Mouse (Mus musculus): ENCODE measurements around the gene Cacng3.

The Cacng3 gene

DNA sequence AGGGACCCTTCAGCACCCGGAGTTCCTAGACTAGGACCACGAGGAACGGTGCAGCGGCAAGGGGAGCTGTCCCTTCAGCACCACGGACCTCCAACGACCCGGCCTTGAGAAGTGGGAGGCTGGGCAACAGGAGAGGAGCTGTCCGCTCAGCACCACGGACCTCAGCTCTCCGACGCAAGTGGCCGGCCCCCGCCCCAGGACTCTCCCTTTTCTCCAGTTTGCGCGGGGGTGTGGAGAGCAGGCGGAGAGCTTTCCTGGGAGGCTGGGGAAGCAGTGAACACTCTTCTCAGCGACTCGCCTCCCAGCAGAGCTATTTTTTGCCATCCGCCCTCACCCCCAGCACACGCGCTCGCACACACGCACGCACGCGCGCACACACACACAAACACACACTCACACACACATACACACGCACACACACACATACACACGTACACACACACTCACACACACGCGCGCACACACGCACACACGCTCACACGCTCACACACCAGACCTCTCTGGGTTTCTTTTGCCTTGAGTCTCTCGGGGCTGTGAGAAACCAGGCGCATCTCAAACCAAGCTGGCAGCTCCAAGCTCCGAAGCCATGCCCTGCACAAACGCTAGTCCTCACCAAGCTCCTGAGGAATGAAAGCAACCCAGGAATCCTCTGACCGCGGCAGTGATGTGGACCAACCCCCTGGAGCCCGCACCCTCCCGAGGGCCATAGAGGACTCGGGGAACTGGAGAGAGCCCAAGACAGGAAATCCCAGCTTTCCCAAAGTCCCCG, 765 bp downstream of the Cacng3 start:
- TF ChIP-seq GATA4 (IDR thresholded peaks at IDR 0.05; ENCODE audit: insufficient replicate concordance, low read length): no peak; the same call in 1 of the 2 replicates

- TF ChIP-seq GATA4 (IDR thresholded peaks at IDR 0.05; ENCODE audit: insufficient replicate concordance, low read length): no peak
These were observed 2.7 kb downstream of the Cacng3 start for GRCm38 (mm10) chr7:122672981-122673380.

- no peak for TF ChIP-seq GATA4 (IDR thresholded peaks at IDR 0.05; ENCODE audit: insufficient replicate concordance, low read length)
These were observed 4.9 kb downstream of the Cacng3 start for GRCm38 (mm10) chr7:122675207-122675606.

GRCm38 (mm10) chr7:122701751-122702150, 31.5 kb downstream of the Cacng3 start:
- TF ChIP-seq GATA4 (IDR thresholded peaks at IDR 0.05; ENCODE audit: insufficient replicate concordance, low read length): no peak

DNA sequence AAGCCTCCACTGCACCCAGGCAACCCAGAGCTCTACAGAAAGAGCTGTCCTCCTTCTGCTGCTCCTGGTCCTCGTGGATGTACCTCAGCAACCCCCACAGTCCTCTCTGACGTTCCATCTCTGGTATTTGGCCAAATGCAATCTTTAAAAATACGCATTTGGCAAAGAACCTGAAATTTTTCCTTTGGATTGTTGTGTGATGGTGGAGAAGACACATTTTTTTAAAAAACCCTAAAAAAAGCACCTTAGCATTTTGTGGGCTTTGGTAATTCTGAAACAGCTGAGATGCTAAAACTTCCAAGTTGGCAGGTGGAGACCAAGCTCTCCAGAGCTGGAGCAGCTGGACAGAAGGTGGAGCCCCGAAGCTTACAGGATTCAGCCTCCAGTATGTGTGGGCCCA, 32.2 kb downstream of the Cacng3 start:
- no peak for TF ChIP-seq GATA4 (IDR thresholded peaks at IDR 0.05; ENCODE audit: insufficient replicate concordance, low read length)

DNA sequence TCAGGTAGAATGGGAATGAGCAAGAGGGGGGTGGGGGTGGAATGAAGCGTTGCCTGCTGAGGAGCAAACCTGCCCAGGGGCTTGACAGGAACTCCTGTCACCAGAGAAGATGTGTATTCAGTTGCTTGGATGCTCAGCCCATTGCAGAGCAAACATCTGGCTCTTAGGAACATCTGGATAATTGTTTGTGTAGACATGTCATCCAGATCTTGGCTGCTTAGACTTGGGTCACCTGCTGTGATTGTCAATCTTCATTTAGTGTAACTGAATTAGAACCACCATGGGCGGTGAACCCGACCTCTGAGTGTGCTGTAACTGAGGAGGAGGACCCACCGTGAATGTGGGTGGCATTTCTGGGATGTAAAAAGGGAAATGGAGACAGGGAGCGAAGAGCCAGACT, 36.4 kb downstream of the Cacng3 start:
- TF ChIP-seq GATA4 (IDR thresholded peaks at IDR 0.05; ENCODE audit: insufficient replicate concordance, low read length): no peak

DNA sequence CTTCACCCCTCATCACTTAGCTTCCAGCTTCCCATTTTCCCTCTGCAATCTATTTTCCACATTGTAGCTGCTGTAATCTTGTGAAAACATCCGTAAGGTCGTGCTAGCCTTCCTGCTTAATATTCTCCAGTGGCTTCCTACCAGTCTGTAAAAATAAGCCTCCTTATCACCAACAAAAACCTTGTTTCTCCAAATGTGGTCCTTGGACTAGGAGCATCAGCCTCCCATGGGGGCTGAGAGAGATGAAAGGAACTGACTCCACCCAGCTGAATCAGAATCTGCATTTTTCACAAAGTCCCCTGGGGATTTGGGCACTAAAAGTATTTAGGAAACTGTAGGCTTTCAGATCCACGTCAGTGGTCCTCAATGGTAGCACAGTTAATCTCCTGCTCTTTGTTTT, 46.0 kb downstream of the Cacng3 start:
- TF ChIP-seq GATA4 (IDR thresholded peaks at IDR 0.05; ENCODE audit: insufficient replicate concordance, low read length): no peak

DNA sequence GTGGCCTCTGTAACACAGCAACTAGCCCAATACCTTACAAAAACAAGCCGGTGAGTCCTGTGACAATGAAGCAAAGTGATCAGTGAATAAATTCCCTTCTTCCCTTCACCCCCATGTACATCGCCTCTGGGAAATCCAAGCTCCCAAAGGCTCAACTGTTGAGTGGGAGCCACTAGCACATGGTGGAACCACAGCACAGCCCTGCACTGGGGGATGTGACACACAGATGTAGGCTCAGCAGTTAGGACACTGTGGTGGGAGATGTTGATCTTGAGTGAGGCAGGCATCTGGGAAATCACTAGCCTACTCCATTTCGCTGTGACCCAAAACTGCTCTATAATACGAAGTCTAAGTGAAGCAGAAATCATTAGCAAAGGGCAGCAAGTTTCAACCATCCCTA, 48.2 kb downstream of the Cacng3 start:
- TF ChIP-seq GATA4 (IDR thresholded peaks at IDR 0.05; ENCODE audit: insufficient replicate concordance, low read length): no peak

DNA sequence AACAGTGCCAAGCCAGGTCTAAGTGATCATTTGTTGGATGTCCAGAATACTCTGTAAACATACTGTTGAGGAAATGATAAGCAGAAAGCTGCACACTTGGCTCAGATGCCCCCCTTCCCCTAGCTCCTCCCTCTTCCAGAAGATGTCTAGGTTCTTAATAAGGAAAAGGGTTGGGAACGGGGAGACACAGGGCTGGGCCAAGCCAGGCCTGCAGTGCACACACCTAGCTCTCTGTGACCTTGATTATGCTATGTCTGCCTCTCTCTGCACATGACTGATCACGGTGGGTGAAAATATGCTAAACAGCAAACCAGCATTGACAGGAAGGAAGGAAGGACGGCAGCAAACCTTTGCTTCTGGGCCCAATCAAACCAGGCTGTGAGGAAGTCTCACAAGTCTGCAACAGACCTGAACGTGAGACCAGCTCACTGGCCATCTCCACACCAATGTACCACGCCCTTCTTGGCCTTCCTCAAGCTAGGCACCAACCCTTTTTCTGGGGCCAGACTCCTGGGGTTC, 53.1 kb downstream of the Cacng3 start:
- TF ChIP-seq GATA4 (IDR thresholded peaks at IDR 0.05; ENCODE audit: insufficient replicate concordance, low read length): no peak

DNA sequence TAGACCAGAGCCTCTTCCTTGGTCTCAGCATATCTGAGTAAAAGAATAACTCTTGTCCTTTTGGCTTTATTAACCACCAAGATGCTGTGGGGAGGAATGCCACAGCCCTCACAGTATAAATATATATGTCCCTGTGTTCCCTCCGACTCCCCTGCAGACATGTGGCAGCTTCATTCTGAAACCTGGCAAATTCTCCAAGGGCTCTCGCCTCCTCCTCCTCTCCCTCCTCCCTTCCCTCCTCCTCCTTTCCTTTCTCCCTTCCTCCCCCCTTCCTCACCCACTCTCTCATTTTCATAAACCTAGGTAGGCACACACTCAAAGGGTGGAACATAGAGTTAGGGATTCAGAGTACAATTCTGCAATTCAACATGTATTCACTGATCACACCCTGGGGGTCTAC, 56.1 kb downstream of the Cacng3 start:
- no peak for TF ChIP-seq GATA4 (IDR thresholded peaks at IDR 0.05; ENCODE audit: insufficient replicate concordance, low read length)

DNA sequence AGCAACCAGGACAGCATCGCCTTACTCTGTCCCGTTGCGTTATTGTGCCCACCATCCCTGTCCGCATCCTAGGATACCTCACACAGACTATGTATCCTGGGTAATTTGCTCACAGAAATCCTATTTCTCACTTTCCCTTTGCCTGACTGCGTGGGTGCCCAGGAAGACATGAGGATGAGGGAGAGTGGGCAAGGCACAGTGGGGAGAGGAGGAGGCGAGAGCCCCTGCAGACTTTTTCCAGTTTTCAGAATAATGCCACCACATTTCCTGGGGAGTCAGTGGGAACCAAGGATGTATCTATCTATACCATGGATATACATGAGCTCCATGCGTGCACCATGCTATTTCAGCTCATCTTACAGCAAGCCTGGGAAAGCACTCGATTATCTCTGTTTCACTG, 57.9 kb downstream of the Cacng3 start:
- no peak for TF ChIP-seq GATA4 (IDR thresholded peaks at IDR 0.05; ENCODE audit: insufficient replicate concordance, low read length)

DNA sequence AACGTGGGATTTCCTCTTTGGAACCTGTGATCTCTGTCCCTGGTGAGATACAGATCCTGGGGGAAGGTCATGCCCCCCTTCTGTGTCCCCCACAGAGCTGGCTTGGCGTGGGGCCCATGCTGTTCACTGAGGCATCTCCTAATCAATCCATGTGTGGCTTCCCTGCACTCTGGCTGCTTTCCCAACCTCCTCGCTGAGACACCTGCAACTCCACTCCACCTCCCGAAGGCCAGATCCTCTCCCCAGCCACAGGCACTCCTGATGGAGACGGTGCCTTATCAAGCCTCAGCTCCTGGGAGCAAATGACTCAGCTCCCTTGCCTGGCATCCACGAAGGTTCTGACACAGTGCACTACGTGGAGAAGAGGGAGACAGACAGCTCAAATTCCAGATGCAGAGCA, 58.6 kb downstream of the Cacng3 start:
- TF ChIP-seq GATA4 (IDR thresholded peaks at IDR 0.05; ENCODE audit: insufficient replicate concordance, low read length): no peak

GRCm38 (mm10) chr7:122735323-122735722, 65.0 kb downstream of the Cacng3 start:
- no peak for TF ChIP-seq GATA4 (IDR thresholded peaks at IDR 0.05; ENCODE audit: insufficient replicate concordance, low read length)

GRCm38 (mm10) chr7:122738541-122738940, 68.2 kb downstream of the Cacng3 start:
- no peak for TF ChIP-seq GATA4 (IDR thresholded peaks at IDR 0.05; ENCODE audit: insufficient replicate concordance, low read length)

DNA sequence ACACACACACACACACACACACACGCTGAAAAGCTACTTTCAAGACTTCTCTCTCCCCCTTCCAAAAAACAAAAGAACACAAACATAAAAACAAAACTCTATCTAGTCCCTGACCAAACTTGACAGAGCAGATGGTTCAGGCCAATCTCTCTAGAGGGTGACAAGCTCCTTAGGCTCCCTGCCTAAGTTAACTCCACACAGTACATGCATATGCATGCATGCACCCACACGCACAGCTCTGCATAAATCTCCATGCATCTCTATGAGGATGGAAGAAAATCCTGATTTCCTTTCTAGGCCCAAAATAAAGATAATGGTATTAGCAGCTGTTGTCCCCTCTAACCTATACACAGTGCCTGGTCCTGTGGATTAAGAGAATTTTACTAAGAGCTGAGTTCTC, 70.4 kb downstream of the Cacng3 start:
- TF ChIP-seq GATA4 (IDR thresholded peaks at IDR 0.05; ENCODE audit: insufficient replicate concordance, low read length): no peak

DNA sequence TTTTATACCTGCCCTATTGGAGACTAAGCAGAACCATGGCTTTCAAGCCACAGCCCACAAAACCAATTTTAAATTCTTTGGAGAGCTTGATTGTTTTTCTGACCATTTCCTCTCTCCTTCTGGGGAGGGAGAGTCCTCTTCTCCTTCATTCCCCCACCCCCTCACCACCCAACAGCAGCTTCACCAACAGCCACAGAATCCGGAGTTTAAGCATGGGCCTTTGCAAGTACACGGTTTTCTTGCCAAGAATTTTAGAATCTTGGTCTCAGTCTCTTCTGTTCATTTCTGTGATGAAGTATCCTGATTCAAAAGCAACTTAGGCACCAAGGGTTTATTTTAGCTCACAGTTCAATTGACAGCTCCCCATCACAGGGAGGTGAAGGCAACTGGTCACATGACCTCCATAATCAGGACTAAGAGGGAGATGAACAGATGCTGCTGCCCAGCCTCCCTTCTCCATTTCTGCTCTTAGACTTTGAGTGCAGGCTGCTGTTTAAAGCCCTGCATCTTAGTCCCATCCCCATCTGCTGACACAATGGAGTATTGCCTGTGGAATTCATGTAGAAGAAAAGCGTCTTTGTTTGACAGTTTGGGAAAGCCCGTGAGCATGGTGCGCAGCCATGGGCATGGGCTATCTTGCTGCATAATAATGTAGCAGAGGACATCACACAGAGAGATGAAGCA, 85.8 kb downstream of the Cacng3 start:
- TF ChIP-seq GATA4 (IDR thresholded peaks at IDR 0.05; ENCODE audit: insufficient replicate concordance, low read length): no peak

All from liver, adult (tissue).